Mouse (Mus musculus) splenic B cell, adult 2 months (primary cell): ENCODE measurements around the gene 1700020L24Rik.

Experiments
- DNase-seq: peaks from one replicate; pipeline ENCODE4 v3.0.0-alpha.2; 2011; ENCODE audit warnings: low read depth, low spot score
- H3K27me3 ChIP-seq: 2 replicates; pipeline ENCODE4 v1.6.1; 2012; ENCODE audit warnings: mild to moderate bottlenecking, low read length, moderate library complexity, mixed read lengths; ENCODE audit not compliant: control insufficient read depth, poor library complexity, insufficient read depth, severe bottlenecking
- H3K36me3 ChIP-seq: 2 replicates; pipeline ENCODE4 v1.6.1; 2012; ENCODE audit warnings: mild to moderate bottlenecking, low read length, moderate library complexity, mixed read lengths; ENCODE audit not compliant: control insufficient read depth, poor library complexity, insufficient read depth, severe bottlenecking

Gene 1700020L24Rik

GRCm38 (mm10) chr11:83421305-83421704 is 16.2 kb upstream of the 1700020L24Rik start:
- DNase-seq: peak; percentile 78
- Histone ChIP-seq H3K36me3 (no peaks in the 10 kb centered on the region), H3K27me3 (no peaks in the 10 kb centered on the region)

GRCm38 (mm10) chr11:83424681-83425080 is 12.8 kb upstream of the 1700020L24Rik start:
- DNase-seq: peak; percentile 81
- no peaks in the 10 kb centered on the region for H3K27me3 ChIP-seq
- H3K36me3 ChIP-seq: no peaks in the 10 kb centered on the region

- Histone ChIP-seq H3K27me3 (no peaks in the 10 kb centered on the region), H3K36me3 (no peaks in the 10 kb centered on the region)
- DNase-seq: peak; percentile 36
These were observed 10.5 kb upstream of the 1700020L24Rik start for GRCm38 (mm10) chr11:83426964-83427363.

- no peak for DNase-seq
- H3K27me3 ChIP-seq: no peaks in the 10 kb centered on the region
These were observed 8.1 kb upstream of the 1700020L24Rik start, which contains the start of gene Gas2l2 for GRCm38 (mm10) chr11:83429355-83429754. Gene Gas2l2 (minus strand): TSS chr11:83429455.

GRCm38 (mm10) chr11:83432533-83432932 is 4.9 kb upstream of the 1700020L24Rik start:
- H3K27me3 ChIP-seq: no peaks in the 10 kb centered on the region
- H3K36me3 ChIP-seq: no peaks in the 10 kb centered on the region
- no peak for DNase-seq

More at GRCm38 (mm10) chr11:83429355-83429754, 8.1 kb upstream of the 1700020L24Rik start, which contains the start of gene Gas2l2:
- no peaks in the 10 kb centered on the region for H3K36me3 ChIP-seq

GRCm38 (mm10) chr11:83439426-83440060 is 2.1 kb downstream of the 1700020L24Rik start:
- DNase-seq: no peak
- no peaks in the 10 kb centered on the region for H3K36me3 ChIP-seq
- H3K27me3 ChIP-seq: no peaks in the 10 kb centered on the region

GRCm38 (mm10) chr11:83440081-83441064 is 2.9 kb downstream of the 1700020L24Rik start:
- no peaks in the 10 kb centered on the region for H3K27me3 ChIP-seq
- DNase-seq: peak; percentile 97
- no peaks in the 10 kb centered on the region for H3K36me3 ChIP-seq

GRCm38 (mm10) chr11:83441235-83441634 is 3.8 kb downstream of the 1700020L24Rik start:
- no peak for DNase-seq
- no peaks in the 10 kb centered on the region for H3K36me3 ChIP-seq
- no peaks in the 10 kb centered on the region for H3K27me3 ChIP-seq

GRCm38 (mm10) chr11:83442596-83443267 is 5.3 kb downstream of the 1700020L24Rik start:
- Histone ChIP-seq H3K27me3 (no peaks in the 10 kb centered on the region), H3K36me3 (no peaks in the 10 kb centered on the region)
- DNase-seq: peak; percentile 74

- Histone ChIP-seq H3K27me3 (no peaks in the 10 kb centered on the region), H3K36me3 (no peaks in the 10 kb centered on the region)
- no peak for DNase-seq
These were observed 6.3 kb downstream of the 1700020L24Rik start for GRCm38 (mm10) chr11:83443824-83444223.

GRCm38 (mm10) chr11:83445001-83445400 is 7.5 kb downstream of the 1700020L24Rik start:
- Histone ChIP-seq H3K36me3 (no peaks in the 10 kb centered on the region), H3K27me3 (no peaks in the 10 kb centered on the region)
- peak; percentile 63 for DNase-seq

- H3K27me3 ChIP-seq: no peaks in the 10 kb centered on the region
- DNase-seq: no peak
- no peaks in the 10 kb centered on the region for H3K36me3 ChIP-seq
These were observed 10.1 kb downstream of the 1700020L24Rik start for GRCm38 (mm10) chr11:83447612-83448011.

- DNase-seq: no peak
- no peaks in the 10 kb centered on the region for H3K36me3 ChIP-seq
- H3K27me3 ChIP-seq: no peaks in the 10 kb centered on the region
These were observed 10.8 kb downstream of the 1700020L24Rik start for GRCm38 (mm10) chr11:83448021-83448926.

GRCm38 (mm10) chr11:83448927-83449236 is 11.4 kb downstream of the 1700020L24Rik start:
- no peak for DNase-seq
- H3K27me3 ChIP-seq: no peaks in the 10 kb centered on the region
- no peaks in the 10 kb centered on the region for H3K36me3 ChIP-seq
